Mouse (Mus musculus): ENCODE results near the gene Cd160. TPM values are rescaled to one million over a fixed set of nuclear protein-coding genes. Genes with fewer than 3 reads are reported as not detected.
A peak's percentile ranks its signal among the peaks of the same experiment; 100 is the strongest.

Cd160 gene
- total RNA-seq (2012; rRNA removed), result 0.21 and 0.36 TPM in 2 replicates

- H3K36me3 ChIP-seq (ENCODE audit: control insufficient read depth, insufficient read depth, low read length, poor library complexity, severe bottlenecking), result no peaks in the 10 kb centered on the region
- DNase-seq (ENCODE audit: low read depth, low spot score), result no peak
- H3K9me3 ChIP-seq (ENCODE audit: control insufficient read depth, insufficient read depth, low read depth, low read length), result no peaks in the 10 kb centered on the region
- in situ Hi-C loops (cut with MboI; ENCODE audit: low sequenced_read_pairs in 2 of 2, unreplicated experiment in 2 of 2), result no loop called here
- no peak within 1 kb of the TSS for H3K4me3 ChIP-seq (ENCODE audit: insufficient read depth in 1 of 2, low read depth in 1 of 2, low read length in 2 of 2, poor library complexity in 1 of 2, severe bottlenecking in 1 of 2)
- no peak for TF ChIP-seq ZNF384 (IDR thresholded peaks at IDR 0.05; ENCODE audit: low read depth, low read length)
- TF ChIP-seq MAFK (IDR thresholded peaks at IDR 0.05; ENCODE audit: insufficient read depth, low read depth, low read length), result no peak
- no peak for TF ChIP-seq ZC3H11A (IDR thresholded peaks at IDR 0.05; ENCODE audit: borderline replicate concordance, low read depth, low read length)
- TF ChIP-seq HCFC1 (IDR thresholded peaks at IDR 0.05; ENCODE audit: borderline replicate concordance, insufficient read depth, low read length), result no peak
- TF ChIP-seq CHD2 (IDR thresholded peaks at IDR 0.05; ENCODE audit: low read depth, low read length), result no peak
- H3K27ac ChIP-seq (ENCODE audit: insufficient read depth, low read depth, low read length, poor library complexity, severe bottlenecking), result peak within 1 kb of the TSS; percentile 15; the same call in 1 of the 2 replicates
- H3K4me1 ChIP-seq (ENCODE audit: control insufficient read depth in 2 of 2, insufficient read depth in 2 of 2, low read length in 2 of 2, poor library complexity in 1 of 2), result peaks cover 14 to 20% of the 10 kb centered on the region in 2 experiments; a peak in 3 of 4 replicates
- no peak within 1 kb of the TSS for H3K9ac ChIP-seq (ENCODE audit: insufficient read depth, low read depth, low read length, poor library complexity, severe bottlenecking)
These were observed at the start of gene Cd160, which contains the start of gene Pdzk1 for GRCm38 (mm10) chr3:96828984-96829383. Cd160 (minus strand) TSS chr3:96829351. Pdzk1 (plus strand) TSS chr3:96829284.

DNA sequence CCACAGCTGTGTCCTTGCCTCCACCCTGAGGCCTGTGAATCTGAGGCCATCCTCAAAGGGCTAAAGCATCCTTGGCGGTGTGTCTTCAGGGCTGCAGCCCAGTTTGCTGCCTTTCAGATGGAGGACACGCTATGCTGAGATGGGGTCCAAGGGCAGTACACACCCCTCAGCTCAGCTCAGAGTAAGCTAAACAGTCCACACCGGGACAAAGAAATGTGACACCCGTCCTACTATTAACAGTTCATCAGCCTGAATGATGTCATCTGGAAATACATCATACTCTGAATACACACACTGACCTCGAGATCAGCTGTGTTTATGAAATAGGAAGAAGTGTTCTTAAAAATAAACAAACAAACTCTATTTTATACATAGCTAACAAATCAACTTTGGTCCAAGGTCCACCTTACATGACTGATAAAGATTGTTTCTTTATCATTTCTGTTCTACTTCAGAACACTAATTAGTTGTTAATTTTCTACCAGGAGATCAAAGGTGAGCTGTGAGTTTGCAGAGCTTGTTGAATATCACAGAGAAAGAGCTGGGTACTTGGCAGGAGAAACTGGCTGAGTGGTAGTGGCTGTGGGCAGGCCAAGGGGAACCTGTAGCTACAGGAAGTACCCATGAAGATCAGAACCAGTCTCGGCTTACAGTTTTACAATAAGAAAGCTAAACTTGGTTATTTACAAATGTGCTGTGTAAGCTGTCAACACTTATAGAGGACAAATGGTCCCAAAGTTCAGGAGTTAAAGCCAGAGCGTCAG, 45.8 kb upstream of the Cd160 start:
- no peak for DNase-seq (ENCODE audit: low read depth, low spot score)
- TF ChIP-seq MAFK (IDR thresholded peaks at IDR 0.05; ENCODE audit: insufficient read depth, low read depth, low read length) (no peak), ZNF384 (IDR thresholded peaks at IDR 0.05; ENCODE audit: low read depth, low read length) (no peak), HCFC1 (IDR thresholded peaks at IDR 0.05; ENCODE audit: borderline replicate concordance, insufficient read depth, low read length) (no peak), CHD2 (IDR thresholded peaks at IDR 0.05; ENCODE audit: low read depth, low read length) (no peak), ZC3H11A (IDR thresholded peaks at IDR 0.05; ENCODE audit: borderline replicate concordance, low read depth, low read length) (no peak)
- peaks cover 38% of the 10 kb centered on the region for H3K36me3 ChIP-seq (ENCODE audit: control insufficient read depth, insufficient read depth, low read length, poor library complexity, severe bottlenecking)
- H3K4me3 ChIP-seq (ENCODE audit: insufficient read depth in 1 of 2, low read depth in 1 of 2, low read length in 2 of 2, poor library complexity in 1 of 2, severe bottlenecking in 1 of 2), result no peak overlapping the region
- no peaks in the 10 kb centered on the region for H3K9me3 ChIP-seq (ENCODE audit: control insufficient read depth, insufficient read depth, low read depth, low read length)
- in situ Hi-C loops (cut with MboI; ENCODE audit: low sequenced_read_pairs in 2 of 2, unreplicated experiment in 2 of 2), result no loop called here
- no peak overlapping the region for H3K27ac ChIP-seq (ENCODE audit: insufficient read depth, low read depth, low read length, poor library complexity, severe bottlenecking)
- no peak overlapping the region for H3K9ac ChIP-seq (ENCODE audit: insufficient read depth, low read depth, low read length, poor library complexity, severe bottlenecking)
- H3K4me1 ChIP-seq (ENCODE audit: control insufficient read depth in 2 of 2, insufficient read depth in 2 of 2, low read length in 2 of 2, poor library complexity in 1 of 2), result no peaks in the 10 kb centered on the region

- no peak overlapping the region for H3K4me3 ChIP-seq (ENCODE audit: insufficient read depth in 1 of 2, low read depth in 1 of 2, low read length in 2 of 2, poor library complexity in 1 of 2, severe bottlenecking in 1 of 2)
- no peaks in the 10 kb centered on the region for H3K4me1 ChIP-seq (ENCODE audit: control insufficient read depth in 2 of 2, insufficient read depth in 2 of 2, low read length in 2 of 2, poor library complexity in 1 of 2)
- H3K27ac ChIP-seq (ENCODE audit: insufficient read depth, low read depth, low read length, poor library complexity, severe bottlenecking), result no peak overlapping the region; the same call in 1 of the 2 replicates
- peaks cover 43% of the 10 kb centered on the region for H3K36me3 ChIP-seq (ENCODE audit: control insufficient read depth, insufficient read depth, low read length, poor library complexity, severe bottlenecking)
- DNase-seq (ENCODE audit: low read depth, low spot score), result no peak
- H3K9ac ChIP-seq (ENCODE audit: insufficient read depth, low read depth, low read length, poor library complexity, severe bottlenecking), result no peak overlapping the region
- H3K9me3 ChIP-seq (ENCODE audit: control insufficient read depth, insufficient read depth, low read depth, low read length), result no peaks in the 10 kb centered on the region
- in situ Hi-C loops (cut with MboI; ENCODE audit: low sequenced_read_pairs in 2 of 2, unreplicated experiment in 2 of 2), result no loop called here
- TF ChIP-seq CHD2 (IDR thresholded peaks at IDR 0.05; ENCODE audit: low read depth, low read length) (no peak), MAFK (IDR thresholded peaks at IDR 0.05; ENCODE audit: insufficient read depth, low read depth, low read length) (no peak), ZC3H11A (IDR thresholded peaks at IDR 0.05; ENCODE audit: borderline replicate concordance, low read depth, low read length) (no peak), ZNF384 (IDR thresholded peaks at IDR 0.05; ENCODE audit: low read depth, low read length) (no peak), HCFC1 (IDR thresholded peaks at IDR 0.05; ENCODE audit: borderline replicate concordance, insufficient read depth, low read length) (no peak)
These were observed 43.4 kb upstream of the Cd160 start for GRCm38 (mm10) chr3:96872501-96872900.

- H3K9me3 ChIP-seq (ENCODE audit: control insufficient read depth, insufficient read depth, low read depth, low read length), result no peaks in the 10 kb centered on the region
- DNase-seq (ENCODE audit: low read depth, low spot score), result no peak
- in situ Hi-C loops (cut with MboI; ENCODE audit: low sequenced_read_pairs in 2 of 2, unreplicated experiment in 2 of 2), result no loop called here
- H3K4me1 ChIP-seq (ENCODE audit: control insufficient read depth in 2 of 2, insufficient read depth in 2 of 2, low read length in 2 of 2, poor library complexity in 1 of 2), result no peaks in the 10 kb centered on the region
- TF ChIP-seq ZC3H11A (IDR thresholded peaks at IDR 0.05; ENCODE audit: borderline replicate concordance, low read depth, low read length), result no peak
- no peak for TF ChIP-seq HCFC1 (IDR thresholded peaks at IDR 0.05; ENCODE audit: borderline replicate concordance, insufficient read depth, low read length)
- TF ChIP-seq MAFK (IDR thresholded peaks at IDR 0.05; ENCODE audit: insufficient read depth, low read depth, low read length), result no peak
- TF ChIP-seq ZNF384 (IDR thresholded peaks at IDR 0.05; ENCODE audit: low read depth, low read length), result no peak
- TF ChIP-seq CHD2 (IDR thresholded peaks at IDR 0.05; ENCODE audit: low read depth, low read length), result no peak
- H3K36me3 ChIP-seq (ENCODE audit: control insufficient read depth, insufficient read depth, low read length, poor library complexity, severe bottlenecking), result peaks cover 40% of the 10 kb centered on the region
- H3K9ac ChIP-seq (ENCODE audit: insufficient read depth, low read depth, low read length, poor library complexity, severe bottlenecking), result no peak overlapping the region
- H3K4me3 ChIP-seq (ENCODE audit: insufficient read depth in 1 of 2, low read depth in 1 of 2, low read length in 2 of 2, poor library complexity in 1 of 2, severe bottlenecking in 1 of 2), result no peak overlapping the region
- no peak overlapping the region; the same call in 1 of the 2 replicates for H3K27ac ChIP-seq (ENCODE audit: insufficient read depth, low read depth, low read length, poor library complexity, severe bottlenecking)
These were observed 41.9 kb upstream of the Cd160 start for GRCm38 (mm10) chr3:96871070-96871469.
